Mouse (Mus musculus) heart, adult 10 weeks (tissue): ENCODE results near the gene Ncapd2. TPM values are rescaled to one million over a fixed set of nuclear protein-coding genes. Genes with fewer than 3 reads are reported as not detected.

Experiments used
- polyA plus RNA-seq: library from polyadenylated mRNA; stranded (reverse); fragments of 350-450 nt; fragmentation: Illumina TruSeq; extraction: RNeasy Lipid Tissue Mini Kit (QIAGEN cat#74804); gene quantifications from one replicate; pipeline ENCODE4 v1.2.3, GENCODE M21; 2014; ENCODE audit warnings: low read depth, low replicate concordance

Gene Ncapd2
- 18.6 TPM for polyA plus RNA-seq

DNA sequence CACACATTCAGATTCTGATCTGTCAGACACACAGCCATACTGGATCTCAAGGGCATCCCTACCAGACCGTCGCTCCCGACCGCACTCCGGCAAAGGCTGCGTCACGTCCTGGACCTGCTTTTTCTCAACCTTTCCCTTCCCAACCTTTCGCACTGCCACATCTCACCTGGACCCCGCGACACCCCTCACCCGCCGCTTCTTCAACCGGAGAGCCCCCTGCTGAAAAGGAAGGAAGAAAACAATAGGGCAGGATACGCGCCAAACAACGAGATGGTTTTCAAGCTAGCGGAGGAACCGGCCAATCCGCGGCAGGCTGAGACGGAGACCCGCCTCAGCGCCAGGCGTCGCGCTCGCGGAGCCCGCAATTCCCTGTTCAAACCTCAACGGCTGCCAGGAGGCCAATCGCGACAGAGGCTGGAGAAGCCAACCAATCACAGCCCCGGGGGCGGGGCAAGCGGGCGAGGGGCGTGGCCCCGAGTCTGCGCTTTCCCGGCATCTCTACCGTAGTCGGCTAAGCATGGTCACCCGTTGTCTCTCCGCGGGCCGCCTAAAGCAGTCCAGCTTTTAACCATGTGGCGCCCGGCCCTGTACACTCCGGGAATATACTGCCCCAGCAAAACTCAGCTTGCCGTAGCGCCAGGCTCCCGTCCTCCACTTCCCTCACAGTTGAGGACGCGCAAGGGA, at the start of gene Ncapd2, which contains the start of gene Mrpl51:
TSS of gene Ncapd2 (minus strand) at position 370 of the 684 bp plus-strand sequence.
TSS of gene Mrpl51 (plus strand) at position 470 of the 684 bp plus-strand sequence.

DNA sequence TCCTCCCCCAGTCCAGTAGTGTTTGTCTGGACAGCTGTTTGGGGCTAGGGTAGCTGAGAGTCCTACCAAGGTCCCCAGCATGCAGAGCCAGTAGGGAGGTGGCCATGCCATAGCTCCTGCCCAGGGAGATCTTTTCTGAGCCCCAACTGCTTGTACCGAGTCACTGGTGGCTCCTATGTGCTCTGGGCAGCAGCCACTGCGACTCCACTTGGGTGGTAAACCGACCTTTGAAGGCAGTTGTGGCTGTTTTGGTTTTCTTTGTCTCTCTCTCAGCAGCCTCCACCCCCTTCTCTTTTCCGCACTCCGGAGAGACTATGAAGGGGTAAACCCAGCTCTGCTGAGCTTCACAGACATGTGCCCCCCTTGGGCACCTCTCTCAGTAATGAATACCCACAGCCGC, 45.3 kb upstream of the Ncapd2 start, which contains the start of gene Cd27:
TSS of gene Cd27 (minus strand) at position 229 of the 400 bp plus-strand sequence.

DNA sequence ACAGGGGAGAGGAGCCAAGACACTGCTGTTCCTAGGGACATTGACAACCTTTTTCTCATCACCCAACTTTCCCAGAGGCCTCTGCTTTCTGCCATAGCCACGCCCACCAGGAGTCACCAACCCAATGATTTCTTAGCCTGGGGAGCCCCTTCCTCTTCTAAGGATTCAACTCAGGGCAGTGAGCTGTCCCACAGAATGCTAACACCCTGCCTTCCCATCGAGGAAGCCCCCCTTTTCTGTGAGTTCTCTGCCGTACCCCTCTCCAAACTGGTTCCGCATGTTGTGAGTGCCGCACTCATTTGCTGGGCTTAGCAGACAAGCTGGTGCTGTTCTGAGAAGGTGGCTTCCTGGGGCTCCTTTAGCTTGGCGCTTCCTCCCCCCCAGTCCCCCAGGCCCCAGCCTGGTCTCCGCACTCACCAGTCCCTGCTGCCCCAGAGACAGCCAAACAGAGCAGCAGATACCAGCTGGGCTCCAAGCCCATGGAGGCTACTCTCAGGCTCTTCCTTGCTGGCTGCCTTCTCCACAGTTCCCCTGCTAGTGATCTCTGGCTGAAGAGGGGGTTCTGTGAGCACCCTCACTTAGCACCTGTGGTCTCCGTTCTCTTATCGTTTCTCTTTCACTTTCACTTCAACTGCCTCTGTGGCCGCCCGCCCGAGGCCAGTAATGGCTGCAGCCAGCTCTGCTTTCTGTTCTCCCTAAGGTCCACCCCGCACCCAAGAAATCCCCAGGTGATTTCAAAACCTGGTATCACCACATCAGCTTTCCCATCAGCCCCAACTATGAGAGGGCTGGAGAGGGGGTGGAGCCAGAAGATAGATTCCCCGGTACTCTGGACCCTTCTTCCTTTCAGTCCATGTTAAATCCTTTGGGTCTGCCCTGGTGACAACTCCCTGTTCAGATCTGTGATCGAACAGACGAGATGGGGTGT, 39.9 kb upstream of the Ncapd2 start, which contains the start of gene Tapbpl:
TSS of gene Tapbpl (minus strand) at position 744 of the 928 bp plus-strand sequence.

DNA sequence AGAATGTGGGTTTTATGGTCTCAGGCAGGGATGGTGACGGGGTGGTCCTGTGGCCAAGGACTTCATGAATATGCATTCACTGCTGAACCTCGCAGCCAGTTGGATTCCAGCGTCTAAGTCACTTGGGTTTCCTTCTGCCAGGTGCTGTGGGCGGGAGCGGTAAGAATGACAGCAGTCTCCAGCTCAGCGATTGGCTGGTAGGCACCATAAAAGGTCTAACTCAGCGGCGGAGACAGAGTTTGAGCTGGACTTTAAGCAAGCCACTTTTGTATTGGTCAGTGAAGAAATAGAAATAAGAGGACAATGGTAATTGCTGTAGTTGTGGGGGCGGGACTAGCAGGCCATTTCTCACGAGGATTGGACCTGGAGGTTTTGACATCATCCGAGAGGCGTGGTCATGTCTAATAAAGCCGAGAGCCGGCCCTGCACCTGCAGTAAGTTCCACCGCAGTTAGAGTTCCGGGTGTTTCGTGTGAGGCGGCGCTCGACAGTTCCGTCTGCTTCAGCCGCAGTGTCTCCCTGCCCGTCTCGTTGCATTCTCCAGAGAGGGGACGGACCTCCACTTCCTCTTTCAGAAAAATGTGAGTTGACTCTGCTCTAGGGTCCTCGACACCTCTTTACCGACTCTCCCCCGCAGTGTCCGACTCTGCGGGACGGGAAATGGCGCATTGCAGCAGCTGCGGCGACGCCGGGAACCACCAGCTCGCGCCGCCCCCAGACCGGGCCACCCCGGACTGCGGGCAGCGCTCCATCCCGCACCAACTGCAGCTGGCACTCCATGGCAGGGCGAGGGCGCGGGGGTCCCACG, 23.9 kb upstream of the Ncapd2 start, which contains the start of gene Vamp1:
TSS of gene Vamp1 (plus strand) at position 404 of the 807 bp plus-strand sequence.

DNA sequence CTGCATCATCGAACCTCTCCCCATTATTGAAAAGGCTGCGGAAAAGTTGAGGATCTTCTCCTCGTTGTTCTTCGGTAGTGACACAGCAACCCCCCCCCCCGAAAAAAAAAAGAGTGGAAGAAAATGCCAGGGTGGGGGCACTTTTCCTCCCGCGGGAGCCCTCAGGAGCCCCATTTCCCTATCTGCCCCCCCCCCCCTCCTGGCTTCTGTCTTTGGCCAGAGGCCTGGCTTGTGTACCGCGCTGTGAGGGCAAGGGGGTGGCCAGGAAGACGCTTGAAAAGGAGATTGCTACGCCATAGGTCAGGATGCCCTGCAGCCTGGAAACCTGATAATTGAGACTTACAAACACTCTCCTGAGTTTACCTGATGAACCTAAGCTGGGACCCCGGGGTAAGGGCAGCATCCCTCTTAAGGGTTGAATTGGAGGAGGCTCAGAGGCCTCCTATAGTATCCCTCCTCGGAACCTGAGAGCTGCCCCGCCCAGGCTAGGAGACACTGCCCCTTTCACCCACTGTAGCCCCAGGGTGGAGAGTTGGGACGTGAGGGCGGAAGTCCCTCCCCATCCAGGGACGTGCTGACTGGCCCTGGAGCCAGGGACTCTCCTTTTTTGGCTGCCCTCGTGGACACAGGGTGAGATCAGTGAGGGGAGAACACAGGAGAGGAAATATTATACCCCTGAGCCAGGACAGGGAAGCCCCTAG, 25.3 kb downstream of the Ncapd2 start, which contains the start of gene Gapdh:
TSS of gene Gapdh (minus strand) at position 417 of the 701 bp plus-strand sequence.

DNA sequence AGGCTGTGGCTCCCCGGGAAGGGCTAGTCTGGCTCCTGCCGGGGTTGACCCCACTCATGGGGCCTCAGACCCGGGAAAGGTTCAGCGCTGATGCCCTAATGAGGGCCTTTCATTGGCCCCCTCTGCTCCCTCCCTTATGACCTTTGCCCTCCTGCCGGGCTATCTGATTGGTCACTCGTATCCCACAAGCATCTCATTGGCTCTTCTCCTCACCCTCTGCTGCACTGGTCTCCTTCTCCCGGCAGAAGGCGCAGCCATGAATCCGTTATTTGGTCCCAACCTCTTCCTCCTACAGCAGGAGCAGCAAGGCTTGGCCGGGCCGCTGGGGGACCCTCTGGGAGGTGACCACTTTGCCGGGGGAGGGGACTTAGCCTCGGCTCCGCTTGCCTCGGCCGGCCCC, 46.5 kb downstream of the Ncapd2 start, which contains the start of gene Iffo1:
TSS of gene Iffo1 (plus strand) at position 241 of the 400 bp plus-strand sequence.

DNA sequence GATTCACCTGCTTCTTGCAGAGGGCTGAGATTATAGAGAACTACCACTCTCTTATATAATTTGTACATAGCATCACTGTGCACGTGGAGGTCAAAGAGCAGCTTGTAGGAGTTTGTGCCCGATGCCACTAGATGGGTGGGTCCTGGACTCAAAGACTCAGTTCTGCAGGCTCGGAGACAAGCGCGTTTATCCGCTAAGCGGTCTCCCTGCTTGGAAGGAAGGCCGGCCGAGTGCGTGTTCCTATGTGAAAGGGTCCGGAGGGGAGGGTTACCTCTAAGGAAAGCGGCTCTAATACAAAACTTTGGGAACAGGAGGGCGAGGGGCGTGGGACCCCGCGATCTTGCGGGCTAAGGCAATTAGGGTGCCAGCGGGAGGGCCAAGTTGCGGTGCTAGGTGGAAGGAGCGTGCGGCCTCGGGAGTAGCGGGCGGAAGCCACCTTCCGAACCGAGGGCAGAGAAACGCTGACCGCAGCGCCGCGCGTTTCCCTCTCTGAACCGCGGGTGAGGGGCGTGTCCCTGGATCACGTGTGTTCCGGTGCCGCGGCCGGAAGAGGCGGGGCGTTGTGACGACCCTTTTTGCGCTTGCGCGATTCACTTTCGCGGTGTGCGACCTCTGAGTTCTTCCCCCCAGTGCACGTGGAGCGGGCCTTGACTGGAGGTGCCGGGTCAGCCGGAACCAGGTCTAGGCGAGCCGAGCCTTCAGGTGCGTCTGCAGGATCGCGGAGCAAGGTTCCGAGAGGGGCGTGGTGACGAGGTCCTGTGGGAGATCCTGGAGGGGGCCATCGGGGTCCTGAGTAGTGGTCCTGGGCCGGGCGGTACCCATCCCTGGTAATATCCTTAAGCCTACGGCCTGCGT, 60.0 kb downstream of the Ncapd2 start, which contains the start of gene Nop2:
TSS of gene Nop2 (plus strand) at position 608 of the 855 bp plus-strand sequence.

Other genes starting within 250 kb of the Ncapd2 start
- 103 TPM for gene Cops7a, start 226.2 kb downstream of the Ncapd2 start, polyA plus RNA-seq
- 0.86 TPM for gene Pianp, start 195.0 kb downstream of the Ncapd2 start, polyA plus RNA-seq
- gene Zfp384, start 182.6 kb downstream of the Ncapd2 start, polyA plus RNA-seq: 26.3 TPM
- 36.6 TPM for gene Ing4, start 151.9 kb downstream of the Ncapd2 start, polyA plus RNA-seq
- gene Acrbp, start 142.0 kb downstream of the Ncapd2 start, polyA plus RNA-seq: 9.2 TPM
- gene Lpar5, start 123.8 kb downstream of the Ncapd2 start, polyA plus RNA-seq: not detected
- gene Chd4, start 95.7 kb downstream of the Ncapd2 start, polyA plus RNA-seq: 86.4 TPM
- gene Nop2, start 59.8 kb downstream of the Ncapd2 start, polyA plus RNA-seq: 16.6 TPM
- gene Iffo1, start 46.5 kb downstream of the Ncapd2 start, polyA plus RNA-seq: 14.3 TPM
- gene Gapdh, start 25.2 kb downstream of the Ncapd2 start, polyA plus RNA-seq: 4,016 TPM
- gene Mrpl51, start 100 bp upstream of the Ncapd2 start, polyA plus RNA-seq: 266 TPM
- 10.0 TPM for gene Vamp1, start 23.9 kb upstream of the Ncapd2 start, polyA plus RNA-seq
- gene Tapbpl, start 40.2 kb upstream of the Ncapd2 start, polyA plus RNA-seq: 6.8 TPM
- not detected for gene Cd27, start 45.3 kb upstream of the Ncapd2 start, polyA plus RNA-seq
- not detected for gene Tuba3a, start 94.3 kb upstream of the Ncapd2 start, polyA plus RNA-seq
- gene Ltbr, start 122.2 kb upstream of the Ncapd2 start, polyA plus RNA-seq: 31.2 TPM
- gene Scnn1a, start 129.0 kb upstream of the Ncapd2 start, polyA plus RNA-seq: 0.37 TPM
- 39.9 TPM for gene Tnfrsf1a, start 157.7 kb upstream of the Ncapd2 start, polyA plus RNA-seq
- gene Plekhg6, start 189.1 kb upstream of the Ncapd2 start, polyA plus RNA-seq: not detected